Mouse (Mus musculus) C2C12 (cell line): ENCODE data around the gene Pnn.

Experiments
- CEBPB ChIP-seq: IDR thresholded peaks from one replicate; pipeline ENCODE4 v1.6.1; 2011; ENCODE audit warnings: low read depth, mild to moderate bottlenecking, control low read depth, moderate library complexity
- CTCF ChIP-seq: IDR thresholded peaks from one replicate; pipeline ENCODE4 v1.5.1; 2011; ENCODE audit not compliant: control insufficient read depth, insufficient read depth, insufficient read length
- FOSL1 ChIP-seq: IDR thresholded peaks from one replicate; pipeline ENCODE4 v1.8.0; 2011; ENCODE audit warnings: mild to moderate bottlenecking, low read length; ENCODE audit not compliant: poor library complexity, insufficient read depth, severe bottlenecking
- MAX ChIP-seq: IDR thresholded peaks from one replicate; pipeline ENCODE4 v1.6.1; 2011; ENCODE audit warnings: mild to moderate bottlenecking, control low read depth
- MYOD1 ChIP-seq: IDR thresholded peaks from one replicate; pipeline ENCODE4 v1.6.1; 2011; ENCODE audit warnings: low read depth; ENCODE audit not compliant: control insufficient read depth, insufficient read length
- MYOG ChIP-seq: IDR thresholded peaks from one replicate; pipeline ENCODE4 v1.6.1; 2011; ENCODE audit not compliant: control insufficient read depth, insufficient read length; ENCODE audit errors: extremely low read depth

GRCm38 (mm10) chr12:59084446-59084845 lies 17.8 kb downstream of the Pnn start:
- TF ChIP-seq CTCF: no peak
- TF ChIP-seq CEBPB: no peak
- TF ChIP-seq MYOD1: no peak
- TF ChIP-seq MYOG: no peak
- no peak for TF ChIP-seq MAX
- TF ChIP-seq FOSL1: no peak
